Mouse (Mus musculus): Measurements from ENCODE around the gene Foxl2. TPM values are rescaled to one million over a fixed set of nuclear protein-coding genes. Genes with fewer than 3 reads are reported as not detected.

Gene Foxl2
- polyA plus RNA-seq, 1 experiment from 2014 or later = 4.1 TPM

DNA sequence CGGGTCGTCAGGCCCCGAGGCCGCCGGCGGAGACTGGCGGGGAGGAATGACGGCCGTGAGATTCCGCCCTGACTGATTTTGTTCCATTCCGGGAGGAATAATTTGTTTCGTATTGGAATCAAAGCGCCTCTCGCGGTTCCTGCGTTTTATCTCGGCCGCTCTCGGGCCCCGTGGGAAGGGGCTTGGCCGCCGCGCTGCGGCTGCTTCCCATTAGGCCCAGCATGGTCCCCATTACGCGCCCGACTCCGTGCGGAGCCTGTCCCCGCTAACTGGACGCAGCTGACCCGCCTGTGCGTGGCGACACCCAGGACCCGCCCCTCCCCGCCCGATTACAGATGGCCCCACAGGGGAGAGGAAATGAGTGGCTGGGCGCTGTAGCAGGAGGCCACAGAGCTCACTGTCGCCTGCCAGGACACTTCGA is 18.0 kb downstream of the Foxl2 start:
- Histone ChIP-seq H3K4me3 (peak overlapping the region; percentile 56), H3K27me3 (ENCODE audit: low read depth, poor library complexity, severe bottlenecking) (peaks cover 94% of the 10 kb centered on the region), H3K27ac (replicated peaks) (peak overlapping the region; percentile 57; the same call in 1 of the 2 replicates), H3K36me3 (no peaks in the 10 kb centered on the region), H3K9me3 (replicated peaks) (peaks cover 6% of the 10 kb centered on the region; the same call in 1 of the 2 replicates), H3K4me1 (peaks cover 12% of the 10 kb centered on the region)
- peak; percentile 62 for DNase-seq (ENCODE audit: low spot score)
- under 1% methylated on average over 40 of the region's 40 CpGs for WGBS

- no peak for DNase-seq (ENCODE audit: low spot score)
- 3% methylated on average over 7 of the region's 7 CpGs for WGBS
- Histone ChIP-seq H3K4me1 (peaks cover 12% of the 10 kb centered on the region), H3K36me3 (no peaks in the 10 kb centered on the region), H3K9me3 (replicated peaks) (peaks cover 6% of the 10 kb centered on the region; the same call in 1 of the 2 replicates), H3K27me3 (ENCODE audit: low read depth, poor library complexity, severe bottlenecking) (peaks cover 94% of the 10 kb centered on the region), H3K27ac (replicated peaks) (no peak overlapping the region), H3K4me3 (peak overlapping the region; percentile 56)
These were observed 18.5 kb downstream of the Foxl2 start for GRCm38 (mm10) chr9:98973561-98973960.

- peaks cover 6% of the 10 kb centered on the region; the same call in 1 of the 2 replicates for H3K9me3 ChIP-seq (replicated peaks)
- DNase-seq (ENCODE audit: low spot score) = no peak
- H3K27me3 ChIP-seq (ENCODE audit: low read depth, poor library complexity, severe bottlenecking) = peaks cover 92% of the 10 kb centered on the region
- WGBS = 31% methylated on average over 2 of the region's 2 CpGs
- peaks cover 18% of the 10 kb centered on the region for H3K4me1 ChIP-seq
- no peaks in the 10 kb centered on the region for H3K36me3 ChIP-seq
- H3K4me3 ChIP-seq = no peak overlapping the region
- H3K27ac ChIP-seq (replicated peaks) = no peak overlapping the region
These were observed 19.8 kb downstream of the Foxl2 start for GRCm38 (mm10) chr9:98974898-98975297.

GRCm38 (mm10) chr9:98976081-98976480 is 21.0 kb downstream of the Foxl2 start:
- Histone ChIP-seq H3K4me3 (no peak overlapping the region), H3K36me3 (no peaks in the 10 kb centered on the region), H3K27ac (replicated peaks) (no peak overlapping the region), H3K9me3 (replicated peaks) (no peaks in the 10 kb centered on the region), H3K27me3 (ENCODE audit: low read depth, poor library complexity, severe bottlenecking) (peaks cover 87% of the 10 kb centered on the region), H3K4me1 (peaks cover 22% of the 10 kb centered on the region)
- no peak for DNase-seq (ENCODE audit: low spot score)
- 89% methylated on average over 1 of the region's 1 CpGs for WGBS

GRCm38 (mm10) chr9:98976520-98976919 is 21.4 kb downstream of the Foxl2 start:
- 49% methylated on average over 5 of the region's 5 CpGs for WGBS
- Histone ChIP-seq H3K4me3 (no peak overlapping the region), H3K36me3 (no peaks in the 10 kb centered on the region), H3K27ac (replicated peaks) (no peak overlapping the region), H3K4me1 (peaks cover 22% of the 10 kb centered on the region), H3K9me3 (replicated peaks) (no peaks in the 10 kb centered on the region), H3K27me3 (ENCODE audit: low read depth, poor library complexity, severe bottlenecking) (peaks cover 87% of the 10 kb centered on the region)
- DNase-seq (ENCODE audit: low spot score) = no peak

DNA sequence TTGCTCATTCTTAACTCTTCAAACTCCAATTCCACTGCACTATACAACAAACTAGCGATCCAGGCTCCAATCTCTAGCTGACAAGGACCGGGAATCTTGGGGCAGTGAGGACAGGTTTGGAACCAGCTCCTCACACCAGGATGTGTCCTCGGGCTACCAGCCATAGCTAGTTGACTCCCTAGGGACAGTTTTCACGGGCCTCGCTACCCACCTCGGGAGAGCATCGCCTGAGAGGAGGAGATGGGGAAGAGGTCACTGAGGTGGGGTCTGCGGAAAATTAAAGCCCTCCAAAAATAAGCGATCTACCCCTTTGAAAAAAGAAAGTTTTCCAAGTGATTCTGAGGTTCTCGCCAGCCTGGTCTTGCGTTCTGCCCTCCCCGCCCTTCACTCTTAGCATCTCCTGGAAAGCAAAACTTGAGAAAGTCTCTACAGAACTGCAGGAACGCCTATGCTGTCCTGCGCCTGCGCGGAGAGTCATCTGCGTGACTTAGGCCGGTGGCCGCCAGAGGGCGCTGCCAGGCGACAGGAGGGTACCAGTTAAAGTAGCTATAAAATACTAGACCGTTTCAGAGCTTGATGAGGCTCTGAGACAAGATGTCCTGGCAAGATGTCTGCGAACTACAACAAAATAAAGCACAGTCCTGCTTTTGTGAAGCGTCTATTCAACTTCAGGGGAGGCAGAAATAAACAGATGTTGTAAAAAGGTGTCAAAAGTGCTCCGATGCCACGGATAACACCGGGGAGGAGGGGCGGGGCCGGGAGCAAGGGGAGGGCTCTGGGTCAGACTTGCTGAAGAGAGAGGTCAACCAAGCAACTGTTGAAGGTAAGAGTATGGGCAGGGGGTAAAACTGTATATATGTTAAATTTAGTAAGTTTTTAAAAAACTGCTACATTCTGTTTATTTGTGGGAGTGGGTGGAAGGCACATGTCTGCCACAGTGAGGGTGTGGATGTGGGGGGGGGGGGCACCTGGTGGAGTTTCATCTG is 24.6 kb downstream of the Foxl2 start:
- DNase-seq (ENCODE audit: low spot score) = peak; percentile 92
- peak overlapping the region; percentile 47 for H3K4me3 ChIP-seq
- WGBS = 5% methylated on average over 29 of the region's 29 CpGs
- no peaks in the 10 kb centered on the region for H3K9me3 ChIP-seq (replicated peaks)
- H3K27me3 ChIP-seq (ENCODE audit: low read depth, poor library complexity, severe bottlenecking) = peaks cover 75% of the 10 kb centered on the region
- H3K4me1 ChIP-seq = peaks cover 14% of the 10 kb centered on the region
- H3K27ac ChIP-seq (replicated peaks) = no peak overlapping the region
- H3K36me3 ChIP-seq = no peaks in the 10 kb centered on the region

DNA sequence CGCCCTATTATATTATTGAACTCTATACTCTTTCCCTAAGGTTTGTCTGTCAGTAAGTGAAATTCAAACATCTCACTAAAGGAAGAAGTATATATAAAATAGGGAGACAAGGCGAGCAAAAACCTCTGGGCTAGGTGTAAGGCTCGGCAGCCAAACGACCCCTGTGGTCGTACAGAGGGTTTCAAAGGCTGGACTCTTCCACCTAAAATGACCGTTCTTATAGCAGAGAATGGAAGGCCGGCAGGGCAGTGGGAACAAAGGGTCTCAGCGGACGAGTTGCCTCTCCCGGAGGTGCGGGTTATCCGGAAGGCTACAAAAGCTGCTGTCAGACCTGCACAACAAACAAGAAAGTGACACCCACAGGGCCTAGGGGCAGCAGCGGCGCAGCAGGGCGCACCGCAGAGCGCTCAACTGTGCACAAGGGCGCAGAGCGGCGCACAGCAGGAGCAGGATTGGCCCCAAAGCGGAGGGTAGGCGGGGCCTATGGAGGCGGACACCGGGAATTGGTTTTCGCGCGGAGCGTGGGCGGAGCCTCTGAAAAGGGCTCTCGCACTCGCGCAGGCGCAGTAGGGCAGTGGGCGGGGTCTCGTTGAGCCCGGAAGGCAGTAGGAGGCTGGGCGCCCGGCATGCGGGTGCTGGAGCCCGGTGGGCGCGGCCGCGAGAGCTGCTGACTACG is 30.9 kb downstream of the Foxl2 start, which contains the start of gene Faim:
TSS of gene Faim (plus strand) at position 574 of the 676 bp plus-strand sequence.
- Histone ChIP-seq H3K4me3 (peak within 1 kb of the TSS; percentile 80), H3K9me3 (replicated peaks) (no peaks in the 10 kb centered on the region), H3K27ac (replicated peaks) (peak within 1 kb of the TSS; percentile 82), H3K4me1 (peaks cover 19% of the 10 kb centered on the region), H3K27me3 (ENCODE audit: low read depth, poor library complexity, severe bottlenecking) (peaks cover 29% of the 10 kb centered on the region), H3K36me3 (no peaks in the 10 kb centered on the region)
- peak; percentile 100 for DNase-seq (ENCODE audit: low spot score)
- WGBS = 2% methylated on average over 45 of the region's 45 CpGs

DNA sequence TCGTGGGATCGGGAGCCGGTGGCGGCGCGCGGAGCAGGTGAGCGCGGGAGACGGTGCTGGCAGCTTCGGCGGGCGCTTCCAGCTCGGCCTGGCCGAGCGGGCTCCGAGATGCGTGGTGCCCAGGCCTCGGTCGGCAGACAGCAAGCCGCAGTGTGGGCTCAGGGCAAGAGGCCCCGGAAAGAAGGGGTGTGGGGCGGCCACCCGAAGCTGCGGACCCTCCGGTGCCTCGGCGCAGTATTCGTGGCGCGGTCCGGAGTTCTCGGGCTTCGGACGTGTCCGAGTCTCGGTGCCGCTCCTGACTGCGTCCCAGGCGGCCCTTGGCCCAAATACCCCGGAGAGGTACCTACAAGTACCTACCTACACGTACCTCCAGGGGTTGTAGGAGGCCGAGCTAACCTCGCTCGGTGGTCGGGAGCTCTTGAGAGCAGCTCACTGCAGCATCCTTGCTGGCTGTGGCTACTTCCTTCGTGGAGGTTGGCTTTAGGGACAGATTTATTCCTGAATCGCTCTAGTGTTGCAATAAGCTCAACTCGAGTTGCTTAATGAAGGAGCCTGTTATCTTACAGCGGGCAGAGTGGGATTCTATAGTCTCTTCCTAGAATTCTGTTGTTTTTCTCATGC is 31.5 kb downstream of the Foxl2 start:
- Histone ChIP-seq H3K36me3 (no peaks in the 10 kb centered on the region), H3K4me3 (peak overlapping the region; percentile 80), H3K27ac (replicated peaks) (peak overlapping the region; percentile 82), H3K4me1 (peaks cover 19% of the 10 kb centered on the region), H3K27me3 (ENCODE audit: low read depth, poor library complexity, severe bottlenecking) (peaks cover 22% of the 10 kb centered on the region), H3K9me3 (replicated peaks) (no peaks in the 10 kb centered on the region)
- under 1% methylated on average over 50 of the region's 50 CpGs for WGBS
- DNase-seq (ENCODE audit: low spot score) = no peak

DNA sequence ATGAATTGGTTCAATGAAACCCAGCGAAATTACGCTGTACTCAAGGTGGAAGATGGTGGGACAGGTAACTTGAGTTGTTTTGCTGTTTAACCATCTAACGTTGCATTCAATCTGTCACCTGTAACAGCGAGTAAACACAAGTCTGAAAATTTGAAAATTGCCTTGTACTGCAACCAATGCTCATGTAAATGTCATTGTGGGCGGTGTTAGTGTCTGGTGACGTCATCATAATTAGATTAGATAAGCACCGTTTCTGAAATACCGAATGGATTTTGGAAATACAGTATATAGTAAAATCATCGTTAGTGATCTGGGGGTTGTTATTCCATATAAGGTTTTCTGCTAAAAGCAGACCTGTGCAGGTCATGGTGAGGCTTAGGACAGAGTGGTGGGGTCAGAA is 32.0 kb downstream of the Foxl2 start:
- peaks cover 21% of the 10 kb centered on the region for H3K27me3 ChIP-seq (ENCODE audit: low read depth, poor library complexity, severe bottlenecking)
- no peak for DNase-seq (ENCODE audit: low spot score)
- H3K4me1 ChIP-seq = peaks cover 19% of the 10 kb centered on the region
- 59% methylated on average over 9 of the region's 9 CpGs for WGBS
- no peaks in the 10 kb centered on the region for H3K9me3 ChIP-seq (replicated peaks)
- H3K36me3 ChIP-seq = no peaks in the 10 kb centered on the region
- H3K27ac ChIP-seq (replicated peaks) = no peak overlapping the region
- H3K4me3 ChIP-seq = peak overlapping the region; percentile 80

DNA sequence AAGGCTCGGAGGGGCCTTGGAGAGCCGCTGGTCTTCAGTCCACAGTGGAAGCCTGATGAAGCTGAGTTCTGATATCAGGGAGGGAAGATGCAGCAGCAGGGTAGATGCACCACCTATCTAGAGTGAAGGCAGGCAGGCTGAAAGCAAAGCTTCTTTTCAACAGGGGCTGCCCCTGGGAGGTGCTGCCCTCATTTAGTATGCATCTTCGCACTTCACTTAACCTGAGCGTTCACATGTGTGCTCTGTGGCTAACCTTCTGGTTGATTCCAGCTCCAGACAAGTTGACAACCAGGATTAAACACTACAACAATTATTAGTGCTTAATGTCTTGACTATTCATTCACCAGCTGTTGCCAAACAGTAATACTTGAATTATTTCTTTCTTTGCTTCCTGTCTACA is 39.0 kb downstream of the Foxl2 start:
- Histone ChIP-seq H3K9me3 (replicated peaks) (no peaks in the 10 kb centered on the region), H3K27ac (replicated peaks) (no peak overlapping the region), H3K36me3 (peaks cover 34% of the 10 kb centered on the region), H3K4me3 (no peak overlapping the region), H3K27me3 (ENCODE audit: low read depth, poor library complexity, severe bottlenecking) (no peaks in the 10 kb centered on the region), H3K4me1 (no peaks in the 10 kb centered on the region)
- 89% methylated on average over 4 of the region's 4 CpGs for WGBS
- no peak for DNase-seq (ENCODE audit: low spot score)

DNA sequence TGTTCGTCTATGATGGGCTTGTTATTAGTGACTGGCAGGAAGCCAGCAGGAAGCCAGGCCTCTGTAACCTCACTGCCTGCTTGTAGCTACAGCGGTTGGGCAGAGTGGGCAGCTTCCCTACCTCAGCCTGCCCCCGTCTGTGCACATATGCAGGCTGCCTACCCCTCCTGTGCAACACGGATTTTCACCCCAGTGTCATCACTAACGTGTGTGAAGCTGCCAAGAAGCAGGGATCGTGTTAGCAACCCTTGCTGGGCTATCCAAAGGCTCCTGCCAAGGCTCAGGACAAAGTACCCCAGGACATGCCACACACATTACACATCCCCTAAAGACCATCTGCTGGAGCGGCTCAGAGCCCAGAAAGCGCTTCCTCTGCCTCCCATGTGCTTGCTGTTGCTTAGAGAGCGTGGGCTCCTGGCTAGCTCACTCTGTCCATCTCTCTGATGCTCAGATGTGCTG is 44.8 kb downstream of the Foxl2 start:
- 89% methylated on average over 9 of the region's 9 CpGs for WGBS
- no peak for DNase-seq (ENCODE audit: low spot score)
- H3K36me3 ChIP-seq = peaks cover 61% of the 10 kb centered on the region

GRCm38 (mm10) chr9:99001326-99001725 is 46.2 kb downstream of the Foxl2 start:
- Histone ChIP-seq H3K4me3 (no peak overlapping the region), H3K27me3 (ENCODE audit: low read depth, poor library complexity, severe bottlenecking) (no peaks in the 10 kb centered on the region), H3K36me3 (peaks cover 66% of the 10 kb centered on the region), H3K9me3 (replicated peaks) (no peaks in the 10 kb centered on the region), H3K4me1 (no peaks in the 10 kb centered on the region), H3K27ac (replicated peaks) (no peak overlapping the region)
- no peak for DNase-seq (ENCODE audit: low spot score)
- 92% methylated on average over 6 of the region's 6 CpGs for WGBS

More for the DNA sequence above, 44.8 kb downstream of the Foxl2 start:
- Histone ChIP-seq H3K27me3 (ENCODE audit: low read depth, poor library complexity, severe bottlenecking) (no peaks in the 10 kb centered on the region), H3K9me3 (replicated peaks) (no peaks in the 10 kb centered on the region), H3K27ac (replicated peaks) (no peak overlapping the region), H3K4me3 (no peak overlapping the region), H3K4me1 (no peaks in the 10 kb centered on the region)
